Mouse (Mus musculus) heart, adult 2 months (tissue): ENCODE results near the gene Spns2. TPM values are rescaled to one million over a fixed set of nuclear protein-coding genes. Genes with fewer than 3 reads are reported as not detected.
A peak's percentile ranks its signal among the peaks of the same experiment; 100 is the strongest.

Source experiments
- DNase-seq, 2 experiments: peaks; one replicate each; pipeline ENCODE4 v3.0.0; 2021
- H3K27ac ChIP-seq: fragments of 200-600 bp; 2 replicates; pipeline ENCODE4 v1.8.1; 2022
- H3K27me3 ChIP-seq: fragments of 200-500 bp; 2 replicates; pipeline ENCODE4 v1.6.1; 2012; ENCODE audit warnings: mild to moderate bottlenecking, low read length, inconsistent platforms, mixed read lengths; ENCODE audit not compliant: control insufficient read depth, insufficient read depth
- H3K36me3 ChIP-seq: fragments of 200-500 bp; 2 replicates; pipeline ENCODE4 v1.6.1; 2012; ENCODE audit warnings: low read length, inconsistent platforms; ENCODE audit not compliant: control insufficient read depth, insufficient read depth
- H3K4me1 ChIP-seq: fragments of 200-500 bp; 2 replicates; pipeline ENCODE4 v1.6.1; 2011; ENCODE audit warnings: low read length; ENCODE audit not compliant: control insufficient read depth, insufficient read depth
- H3K4me3 ChIP-seq: fragments of 200-600 bp; 2 replicates; pipeline ENCODE4 v1.8.1; 2022
- H3K79me2 ChIP-seq: fragments of 200-500 bp; replicated peaks from 2 replicates; pipeline ENCODE4 v1.6.1; 2012; ENCODE audit warnings: mild to moderate bottlenecking, inconsistent platforms, low read length, moderate library complexity, mixed read lengths; ENCODE audit not compliant: control insufficient read depth, insufficient read depth
- H3K9ac ChIP-seq: fragments of 200-500 bp; 2 replicates; pipeline ENCODE4 v1.6.1; 2012; ENCODE audit warnings: low read depth, mild to moderate bottlenecking, control low read depth, inconsistent platforms, low read length, mixed read lengths
- CTCF ChIP-seq: fragments of 200-600 bp; IDR thresholded peaks from 2 replicates; pipeline ENCODE4 v1.8.1; 2022; ENCODE audit warnings: antibody characterized with exemption, mild to moderate bottlenecking, moderate library complexity
- EP300 ChIP-seq: fragments of 200-500 bp; IDR thresholded peaks from 2 replicates; pipeline ENCODE4 v1.6.1; 2011; ENCODE audit warnings: low read depth, low read length, control low read depth; ENCODE audit not compliant: insufficient read depth
- POLR2A ChIP-seq: fragments of 200-500 bp; IDR thresholded peaks from 2 replicates; pipeline ENCODE4 v1.6.1; 2011; ENCODE audit warnings: mild to moderate bottlenecking, low read depth, low read length, control low read depth; ENCODE audit not compliant: insufficient read depth
- WGBS: fragments of 180-500 bp; shearing (Covaris S2); methylation state at CpG from one replicate; pipeline ENCODE4 v1.1.7; 2018; 5-methylcytosine and 5-hydroxymethylcytosine counted together
- intact Hi-C: fragments of 180-260 bp; cut with DNase I; formaldehyde crosslinking; loops from one replicate; pipeline ENCODE4 v1.15.1; 2025
- polyA plus RNA-seq: library from polyadenylated mRNA; depleted of rRNA; stranded (reverse); fragments of >200 nt; gene quantifications from 2 replicates; pipeline ENCODE4 v1.2.3, GENCODE M21; 2012
- total RNA-seq, 2 experiments: library from RNA; stranded (reverse); gene quantifications; 2 replicates each; pipeline ENCODE4 v1.2.3; 2021

Gene Spns2
- total and polyA plus RNA-seq, 3 experiments = 6.1 to 13.8 (median 7.9) TPM

- DNase-seq = no peak
- intact Hi-C loops = no loop called here
- H3K9ac ChIP-seq = no peak overlapping the region
- 45% methylated on average over 4 of the region's 4 CpGs for whole genome bisulfite sequencing
- no peaks in the 10 kb centered on the region for H3K27me3 ChIP-seq
- no peaks in the 10 kb centered on the region for H3K79me2 ChIP-seq
- no peak overlapping the region for H3K4me3 ChIP-seq
- TF ChIP-seq POLR2A (no peak), EP300 (no peak), CTCF (no peak)
- H3K27ac ChIP-seq = no peak overlapping the region; the same call in 1 of the 2 replicates
- H3K4me1 ChIP-seq = peaks cover 30% of the 10 kb centered on the region
- H3K36me3 ChIP-seq = peaks cover 2% of the 10 kb centered on the region; the same call in 1 of the 2 replicates
Measured at GRCm38 (mm10) chr11:72481952-72482351, 7.8 kb downstream of the Spns2 start.

GRCm38 (mm10) chr11:72481313-72481712 is 8.4 kb downstream of the Spns2 start:
- intact Hi-C loops = no loop called here
- TF ChIP-seq EP300 (no peak), CTCF (no peak), POLR2A (no peak)
- 33% methylated on average over 5 of the region's 5 CpGs for WGBS
- H3K4me1 ChIP-seq = peaks cover 35% of the 10 kb centered on the region
- no peaks in the 10 kb centered on the region for H3K79me2 ChIP-seq
- H3K27me3 ChIP-seq = no peaks in the 10 kb centered on the region
- no peak overlapping the region for H3K4me3 ChIP-seq
- peaks cover 2% of the 10 kb centered on the region; the same call in 1 of the 2 replicates for H3K36me3 ChIP-seq
- H3K27ac ChIP-seq = no peak overlapping the region; the same call in 1 of the 2 replicates
- no peak overlapping the region for H3K9ac ChIP-seq
- no peak for DNase-seq

GRCm38 (mm10) chr11:72479499-72479898 is 10.2 kb downstream of the Spns2 start:
- WGBS = 59% methylated on average over 2 of the region's 2 CpGs
- TF ChIP-seq CTCF = no peak
- no peak for TF ChIP-seq POLR2A
- TF ChIP-seq EP300 = no peak
- Histone ChIP-seq H3K27me3 (no peaks in the 10 kb centered on the region), H3K36me3 (peaks cover 2% of the 10 kb centered on the region; the same call in 1 of the 2 replicates), H3K79me2 (no peaks in the 10 kb centered on the region), H3K27ac (peak overlapping the region; percentile 13; the same call in 1 of the 2 replicates), H3K4me1 (peaks cover 42% of the 10 kb centered on the region), H3K4me3 (no peak overlapping the region), H3K9ac (no peak overlapping the region)
- intact Hi-C loops = no loop called here
- no peak for DNase-seq

- 27% methylated on average over 6 of the region's 6 CpGs for WGBS
- H3K4me1 ChIP-seq = peaks cover 41% of the 10 kb centered on the region
- TF ChIP-seq CTCF (no peak), EP300 (no peak), POLR2A (no peak)
Measured at GRCm38 (mm10) chr11:72478228-72478627, 11.5 kb downstream of the Spns2 start.

GRCm38 (mm10) chr11:72477653-72478052 is 12.1 kb downstream of the Spns2 start:
- intact Hi-C loops = no loop called here
- Histone ChIP-seq H3K4me1 (peaks cover 38% of the 10 kb centered on the region), H3K36me3 (peaks cover 2% of the 10 kb centered on the region; the same call in 1 of the 2 replicates), H3K9ac (0 out of 2 replicates have a peak overlapping the region, but pooled peaks have one; percentile 10), H3K4me3 (no peak overlapping the region), H3K27ac (peak overlapping the region; percentile 68), H3K79me2 (no peaks in the 10 kb centered on the region), H3K27me3 (no peaks in the 10 kb centered on the region)
- DNase-seq = no peak
- whole genome bisulfite sequencing = 71% methylated on average over 1 of the region's 1 CpGs
- no peak for TF ChIP-seq CTCF
- TF ChIP-seq EP300 = no peak
- TF ChIP-seq POLR2A = no peak

More at GRCm38 (mm10) chr11:72478228-72478627, 11.5 kb downstream of the Spns2 start:
- H3K27ac ChIP-seq = peak overlapping the region; percentile 68
- H3K4me3 ChIP-seq = no peak overlapping the region
- H3K36me3 ChIP-seq = peaks cover 2% of the 10 kb centered on the region; the same call in 1 of the 2 replicates
- no peak overlapping the region for H3K9ac ChIP-seq
- DNase-seq = peak in 1 of 2 experiments; percentile 41
- intact Hi-C loops = no loop called here
- no peaks in the 10 kb centered on the region for H3K27me3 ChIP-seq
- H3K79me2 ChIP-seq = no peaks in the 10 kb centered on the region

- TF ChIP-seq EP300 = peak; percentile 87
- TF ChIP-seq CTCF = no peak
- peak; percentile 33; the same call in 1 of the 2 replicates for TF ChIP-seq POLR2A
Measured at GRCm38 (mm10) chr11:72477182-72477581, 12.5 kb downstream of the Spns2 start.

More at GRCm38 (mm10) chr11:72477182-72477581, 12.5 kb downstream of the Spns2 start:
- intact Hi-C loops = no loop called here
- H3K27me3 ChIP-seq = no peaks in the 10 kb centered on the region
- no peak overlapping the region for H3K9ac ChIP-seq
- peak overlapping the region; percentile 68 for H3K27ac ChIP-seq
- peak; percentile 53 to 60 for DNase-seq
- WGBS = 44% methylated on average over 5 of the region's 5 CpGs
- H3K36me3 ChIP-seq = peaks cover 2% of the 10 kb centered on the region; the same call in 1 of the 2 replicates
- H3K4me3 ChIP-seq = no peak overlapping the region
- H3K4me1 ChIP-seq = peaks cover 35% of the 10 kb centered on the region
- H3K79me2 ChIP-seq = no peaks in the 10 kb centered on the region
